Mouse (Mus musculus): ENCODE data around the gene Vcan.

DNA sequence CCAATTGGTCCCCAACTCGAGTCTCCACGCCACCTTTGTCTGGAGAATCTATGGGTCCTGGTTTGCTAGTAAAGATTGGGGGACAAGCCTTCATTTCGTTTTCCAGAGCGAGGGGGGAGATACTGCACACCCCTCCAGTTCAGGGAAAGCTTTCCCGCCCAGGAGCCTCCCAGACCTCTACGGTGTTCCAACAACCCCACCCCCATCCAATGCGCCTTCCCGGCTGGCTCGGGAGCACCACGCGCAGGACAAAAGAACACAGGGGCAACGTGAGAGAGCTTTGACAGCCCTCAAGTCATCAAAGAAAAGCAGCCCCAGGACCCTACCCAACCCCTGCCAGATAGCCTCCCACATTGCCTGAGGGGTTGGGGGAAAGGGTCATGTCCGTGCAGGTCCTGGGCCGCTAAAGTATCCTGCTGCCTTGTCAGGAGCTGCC, 1.2 kb downstream of the Vcan start:
- no peak for TF ChIP-seq POLR2A (IDR thresholded peaks at IDR 0.05; ENCODE audit: low read depth, low read length)
- no peak for TF ChIP-seq CTCF (IDR thresholded peaks at IDR 0.05; ENCODE audit: extremely low read depth, insufficient read depth, insufficient read length, insufficient replicate concordance)
